Mouse (Mus musculus): ENCODE results near the gene Cnr2.

GRCm38 (mm10) chr4:135857597-135858186 is 37.5 kb upstream of the Cnr2 start:
- TF ChIP-seq POLR2A (IDR thresholded peaks at IDR 0.05; ENCODE audit: borderline replicate concordance, low read depth, low read length): no peak
- TF ChIP-seq CTCF (IDR thresholded peaks at IDR 0.05; ENCODE audit: low read depth, low read length): no peak
